Mouse (Mus musculus) G1E (cell line): Measurements from ENCODE around the gene Fermt2.

Experiments used
- CTCF ChIP-seq: IDR thresholded peaks from 2 replicates; pipeline ENCODE4 v1.5.1; 2012; ENCODE audit warnings: low read depth, low read length, inconsistent platforms, mixed read lengths
- GATA1 ChIP-seq: IDR thresholded peaks from 2 replicates; pipeline ENCODE4 v1.6.1; 2012; ENCODE audit warnings: borderline replicate concordance, low read length, inconsistent platforms, mixed read lengths
- GATA2 ChIP-seq: IDR thresholded peaks from 2 replicates; pipeline ENCODE4 v1.6.1; 2012; ENCODE audit warnings: low read depth, low read length, inconsistent platforms, borderline replicate concordance
- POLR2AphosphoS5 ChIP-seq: IDR thresholded peaks from 2 replicates; pipeline ENCODE4 v1.6.1; 2012; ENCODE audit warnings: low read depth, low read length, inconsistent platforms; ENCODE audit not compliant: insufficient replicate concordance
- TAL1 ChIP-seq: conservative IDR thresholded peaks from 2 replicates; pipeline ENCODE4 v1.6.1; 2012; ENCODE audit warnings: low read depth, low read length, inconsistent platforms, mixed read lengths

GRCm38 (mm10) chr14:45551121-45551768 is 21.3 kb upstream of the Fermt2 start:
- TF ChIP-seq CTCF (peak; percentile 55; the same call in 1 of the 2 replicates), GATA1 (no peak), POLR2AphosphoS5 (no peak), TAL1 (no peak), GATA2 (no peak)
